Comparison of ENCODE assay signal across 13 mouse cellular contexts in genomic region chr7:68028167-68028566, GRCm38 (mm10).
"Had no signal": no experiment of that assay in that cellular context is flagged by ENCODE, and none has a peak within 500 bp of the region (broad histone marks: within the 10 kb centered on the region; RNA-seq: fewer than 3 reads in every experiment).

No protein-coding gene starts in this region.

- H3K9me3 ChIP-seq: megakaryocyte, embryonic 14.5 days; midbrain, embryonic 12.5 days had no signal

- H3K9ac ChIP-seq: midbrain, embryonic 12.5 days had no signal

- H3K4me2 ChIP-seq: midbrain, embryonic 12.5 days had no signal

- DNase-seq: kidney, postnatal 4 days; lung, adult 2 months; lung, postnatal 36 days; right cerebral cortex, adult 18-20 months; right cerebral cortex, postnatal 25 days; thymus, postnatal 4 days had no signal

- H3K4me3 ChIP-seq: layer of hippocampus, adult 2 months; megakaryocyte, embryonic 14.5 days; midbrain, embryonic 12.5 days had no signal

- H3K27ac ChIP-seq: kidney, postnatal 0 days; layer of hippocampus, adult 2 months; midbrain, embryonic 12.5 days had no signal

- ATAC-seq: inflammation-experienced regulatory T-cells, adult 6 months; intestine, postnatal 0 days; lung, postnatal 0 days had no signal

- H3K27me3 ChIP-seq: megakaryocyte, embryonic 14.5 days; midbrain, embryonic 12.5 days had no signal
